16 mouse cellular contexts compared by ENCODE assay signal in genomic region chr7:111240234-111240826, GRCm38 (mm10).
DNase-seq lines count a peak whose midpoint lies in the region; ATAC-seq lines count a peak whose summit lies in the region.
"Had no signal": no experiment of that assay in that cellular context is flagged by ENCODE, and none has a peak within 500 bp of the region (broad histone marks: within the 10 kb centered on the region; RNA-seq: fewer than 3 reads in every experiment).

No protein-coding gene starts in this region.

- no peaks in the 10 kb centered on the region for H3K27me3 ChIP-seq in neural tube, embryonic 15.5 days (replicated peaks)
- H3K27me3 ChIP-seq: CH12.LX; forebrain, embryonic 13.5 days; heart, embryonic 15.5 days; midbrain, embryonic 15.5 days had no signal

- no peaks in the 10 kb centered on the region for H3K36me3 ChIP-seq in neural tube, embryonic 15.5 days
- H3K36me3 ChIP-seq: heart, embryonic 15.5 days; midbrain, embryonic 15.5 days had no signal

- no peaks in the 10 kb centered on the region for H3K9me3 ChIP-seq in neural tube, embryonic 15.5 days (replicated peaks)
- H3K9me3 ChIP-seq: heart, embryonic 15.5 days; midbrain, embryonic 15.5 days had no signal

- no peak for ATAC-seq in neural tube, embryonic 15.5 days (ENCODE audit: low FRiP score)
- ATAC-seq: forebrain, embryonic 13.5 days; hindbrain, embryonic 16.5 days; midbrain, embryonic 15.5 days had no signal

- WGBS in neural tube, embryonic 15.5 days = 20% methylated on average over 9 of the region's 9 CpGs

- peak; percentile 32 for DNase-seq in adrenal gland, postnatal 10 days
- DNase-seq in adrenal gland, postnatal 25 days = no peak
- peak; percentile 13 for DNase-seq in kidney, adult 18-20 months
- no peak for DNase-seq in kidney, adult 11 months
- DNase-seq in ovary, postnatal 14 days (ENCODE audit: low spot score) = peak; percentile 13
- no peak for DNase-seq in ovary, postnatal 10 days (ENCODE audit: low spot score)
- DNase-seq in thymus, postnatal 36 days = no peak
- DNase-seq: cerebellum, adult 18-20 months; liver; lung, adult 18-20 months had no signal

- peaks cover 11% of the 10 kb centered on the region for H3K4me1 ChIP-seq in neural tube, embryonic 15.5 days
- H3K4me1 ChIP-seq: forebrain, embryonic 13.5 days; midbrain, embryonic 15.5 days had no signal

- H3K4me2 ChIP-seq in neural tube, embryonic 15.5 days = no peak overlapping the region
- H3K4me2 ChIP-seq: forebrain, embryonic 13.5 days; heart, embryonic 15.5 days; midbrain, embryonic 15.5 days had no signal

- H3K4me3 ChIP-seq in neural tube, embryonic 15.5 days (replicated peaks) = no peak overlapping the region
- H3K4me3 ChIP-seq: forebrain, embryonic 13.5 days; heart, embryonic 15.5 days; midbrain, embryonic 15.5 days had no signal

- no peak overlapping the region for H3K9ac ChIP-seq in neural tube, embryonic 15.5 days (replicated peaks)
- H3K9ac ChIP-seq: forebrain, embryonic 13.5 days; heart, embryonic 15.5 days; midbrain, embryonic 15.5 days had no signal

- H3K27ac ChIP-seq in neural tube, embryonic 15.5 days (replicated peaks) = 0 out of 2 replicates have a peak overlapping the region, but pooled peaks have one; percentile 2
- H3K27ac ChIP-seq: forebrain, embryonic 13.5 days; heart, embryonic 15.5 days; midbrain, embryonic 15.5 days had no signal

Comparison
In these comparisons a context has a peak if more than half of its experiments do, and no peak if none do; other contexts are left out.
1. DNase-seq: peak in adrenal gland, postnatal 10 days (single experiment), kidney, adult 18-20 months (single experiment) and ovary, postnatal 14 days (single experiment); none in adrenal gland, postnatal 25 days (single experiment), kidney, adult 11 months (single experiment), ovary, postnatal 10 days (single experiment) and thymus, postnatal 36 days (0 of 2).